Mouse (Mus musculus) C2C12 (cell line): ENCODE results near the gene Ddah2. TPM values are rescaled to one million over a fixed set of nuclear protein-coding genes. Genes with fewer than 3 reads are reported as not detected.

Experiments
- H3K27me3 ChIP-seq: one replicate; pipeline ENCODE4 v1.6.1; 2011; ENCODE audit not compliant: control insufficient read depth, insufficient read depth, insufficient read length
- H3K36me3 ChIP-seq: one replicate; pipeline ENCODE4 v1.6.1; 2011; ENCODE audit not compliant: control insufficient read depth, insufficient read depth
- H3K4me3 ChIP-seq: one replicate; pipeline ENCODE4 v1.5.1; 2011; ENCODE audit warnings: mild to moderate bottlenecking, control low read depth; ENCODE audit not compliant: poor library complexity, insufficient read depth, severe bottlenecking
- H3K79me2 ChIP-seq: one replicate; pipeline ENCODE4 v1.6.1; 2011; ENCODE audit not compliant: control insufficient read depth, insufficient read depth
- H3K79me3 ChIP-seq: one replicate; pipeline ENCODE4 v1.6.1; 2011; ENCODE audit warnings: low read depth, control low read depth
- H3ac ChIP-seq: one replicate; pipeline ENCODE3; 2011; ENCODE audit warnings: low read depth; ENCODE audit not compliant: control insufficient read depth, insufficient read length
- CEBPB ChIP-seq: IDR thresholded peaks from one replicate; pipeline ENCODE4 v1.6.1; 2011; ENCODE audit warnings: low read depth, mild to moderate bottlenecking, control low read depth, moderate library complexity
- CTCF ChIP-seq: IDR thresholded peaks from one replicate; pipeline ENCODE4 v1.5.1; 2011; ENCODE audit not compliant: control insufficient read depth, insufficient read depth, insufficient read length
- FOSL1 ChIP-seq: IDR thresholded peaks from one replicate; pipeline ENCODE4 v1.8.0; 2011; ENCODE audit warnings: mild to moderate bottlenecking, low read length; ENCODE audit not compliant: poor library complexity, insufficient read depth, severe bottlenecking
- MAX ChIP-seq: IDR thresholded peaks from one replicate; pipeline ENCODE4 v1.6.1; 2011; ENCODE audit warnings: mild to moderate bottlenecking, control low read depth
- MYOD1 ChIP-seq: IDR thresholded peaks from one replicate; pipeline ENCODE4 v1.6.1; 2011; ENCODE audit warnings: low read depth; ENCODE audit not compliant: control insufficient read depth, insufficient read length
- MYOG ChIP-seq: IDR thresholded peaks from one replicate; pipeline ENCODE4 v1.6.1; 2011; ENCODE audit not compliant: control insufficient read depth, insufficient read length; ENCODE audit errors: extremely low read depth
- USF1 ChIP-seq: IDR thresholded peaks from one replicate; pipeline ENCODE4 v1.6.1; 2011; ENCODE audit warnings: low read depth, mild to moderate bottlenecking, control low read depth, moderate library complexity
- polyA plus RNA-seq: library from polyadenylated mRNA; unstranded; fragments of >200 nt; fragmentation: generic; extraction: Trizol; gene quantifications from one replicate; pipeline ENCODE4 v1.2.1, GENCODE M21; 2012; ENCODE audit warnings: missing spikeins

Ddah2 gene
- polyA plus RNA-seq, 1 experiment: 129 TPM

DNA sequence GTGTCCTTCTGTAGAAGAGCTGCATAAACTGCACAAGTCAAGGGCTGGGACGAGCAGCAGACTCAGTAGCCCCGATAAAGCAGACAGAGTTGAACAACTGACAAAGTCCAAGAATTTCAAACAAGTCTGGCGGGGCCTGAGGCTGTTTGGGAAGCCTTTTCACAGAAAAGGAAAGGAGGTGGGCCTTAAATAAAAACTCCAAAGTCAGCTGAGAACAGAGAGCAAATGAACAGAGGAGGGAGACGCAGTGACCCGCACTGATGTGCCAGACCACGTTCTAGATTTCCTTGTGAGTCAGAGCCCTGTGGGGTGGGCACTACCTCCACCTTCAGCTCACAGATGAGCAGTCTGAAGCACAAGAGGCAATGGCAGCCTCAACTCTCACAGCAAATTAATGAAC, 23.9 kb upstream of the Ddah2 start:
- H3K36me3 ChIP-seq: no peaks in the 10 kb centered on the region
- no peaks in the 10 kb centered on the region for H3K27me3 ChIP-seq
- H3K4me3 ChIP-seq: no peak overlapping the region
- no peak overlapping the region for H3ac ChIP-seq
- H3K79me2 ChIP-seq: no peaks in the 10 kb centered on the region
- TF ChIP-seq CEBPB (no peak), USF1 (no peak), MYOD1 (no peak), MAX (no peak), MYOG (no peak), CTCF (no peak), FOSL1 (no peak)
- no peaks in the 10 kb centered on the region for H3K79me3 ChIP-seq

GRCm38 (mm10) chr17:35039121-35039873, 19.5 kb upstream of the Ddah2 start:
- Histone ChIP-seq H3K36me3 (no peaks in the 10 kb centered on the region), H3K79me3 (no peaks in the 10 kb centered on the region), H3K27me3 (no peaks in the 10 kb centered on the region), H3K4me3 (no peak overlapping the region), H3ac (peak overlapping the region; percentile 39), H3K79me2 (no peaks in the 10 kb centered on the region)
- TF ChIP-seq MYOG (no peak), MAX (peak; percentile 90), FOSL1 (no peak), CTCF (no peak), MYOD1 (peak; percentile 51), USF1 (no peak), CEBPB (no peak)

- H3K79me2 ChIP-seq: peaks cover under 1% of the 10 kb centered on the region
- no peak for TF ChIP-seq FOSL1
- H3K4me3 ChIP-seq: no peak overlapping the region
- no peaks in the 10 kb centered on the region for H3K36me3 ChIP-seq
- no peaks in the 10 kb centered on the region for H3K27me3 ChIP-seq
- no peaks in the 10 kb centered on the region for H3K79me3 ChIP-seq
- H3ac ChIP-seq: no peak overlapping the region
Measured at GRCm38 (mm10) chr17:35043794-35044193, 15.0 kb upstream of the Ddah2 start.

DNA sequence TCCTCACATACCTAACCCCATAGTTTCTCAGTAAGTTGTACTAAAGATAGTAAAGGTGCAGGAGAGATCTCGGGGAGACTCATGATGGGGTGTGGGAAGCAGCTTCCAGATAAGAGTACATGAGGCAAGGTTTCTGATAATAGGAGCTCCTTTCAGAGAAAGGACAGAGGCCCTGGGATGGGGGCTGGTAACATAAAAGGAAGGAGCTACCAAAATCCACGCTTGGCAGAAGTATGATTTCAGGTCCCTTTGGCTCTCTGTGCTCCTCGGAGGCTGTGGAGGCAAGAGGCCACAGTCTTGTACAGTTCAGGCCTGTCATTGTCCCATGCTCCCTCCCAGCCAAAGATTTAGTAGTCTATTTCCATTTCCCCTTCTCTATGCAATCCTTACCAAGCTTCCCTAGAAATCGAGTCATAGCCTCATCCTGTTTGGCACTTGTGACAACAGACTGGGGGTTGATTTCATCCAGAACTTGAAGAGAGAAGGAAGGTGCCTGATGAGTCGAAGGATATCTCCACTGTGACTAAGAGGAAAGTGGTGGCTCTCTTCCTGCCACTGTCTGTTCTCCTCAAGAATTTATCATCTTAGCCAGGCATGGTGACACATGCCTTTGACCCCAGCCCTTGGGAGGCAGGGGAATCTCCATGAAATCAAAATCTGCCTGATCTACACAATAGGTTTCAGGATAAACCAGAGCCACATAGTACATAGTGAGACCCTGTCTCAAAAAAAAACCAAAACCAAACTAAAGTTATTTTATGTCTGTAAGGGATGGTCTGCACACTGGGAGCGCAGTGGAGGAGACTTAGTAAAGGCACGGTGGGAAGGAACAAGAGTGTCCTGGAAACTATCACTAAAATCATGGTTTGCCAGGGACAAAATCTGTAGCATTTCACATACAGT, 13.7 kb upstream of the Ddah2 start:
- no peaks in the 10 kb centered on the region for H3K79me3 ChIP-seq
- H3ac ChIP-seq: no peak overlapping the region
- H3K79me2 ChIP-seq: peaks cover 14% of the 10 kb centered on the region
- H3K36me3 ChIP-seq: no peaks in the 10 kb centered on the region
- no peaks in the 10 kb centered on the region for H3K27me3 ChIP-seq
- TF ChIP-seq MYOD1: no peak
- TF ChIP-seq CEBPB: peak; percentile 2
- no peak overlapping the region for H3K4me3 ChIP-seq

DNA sequence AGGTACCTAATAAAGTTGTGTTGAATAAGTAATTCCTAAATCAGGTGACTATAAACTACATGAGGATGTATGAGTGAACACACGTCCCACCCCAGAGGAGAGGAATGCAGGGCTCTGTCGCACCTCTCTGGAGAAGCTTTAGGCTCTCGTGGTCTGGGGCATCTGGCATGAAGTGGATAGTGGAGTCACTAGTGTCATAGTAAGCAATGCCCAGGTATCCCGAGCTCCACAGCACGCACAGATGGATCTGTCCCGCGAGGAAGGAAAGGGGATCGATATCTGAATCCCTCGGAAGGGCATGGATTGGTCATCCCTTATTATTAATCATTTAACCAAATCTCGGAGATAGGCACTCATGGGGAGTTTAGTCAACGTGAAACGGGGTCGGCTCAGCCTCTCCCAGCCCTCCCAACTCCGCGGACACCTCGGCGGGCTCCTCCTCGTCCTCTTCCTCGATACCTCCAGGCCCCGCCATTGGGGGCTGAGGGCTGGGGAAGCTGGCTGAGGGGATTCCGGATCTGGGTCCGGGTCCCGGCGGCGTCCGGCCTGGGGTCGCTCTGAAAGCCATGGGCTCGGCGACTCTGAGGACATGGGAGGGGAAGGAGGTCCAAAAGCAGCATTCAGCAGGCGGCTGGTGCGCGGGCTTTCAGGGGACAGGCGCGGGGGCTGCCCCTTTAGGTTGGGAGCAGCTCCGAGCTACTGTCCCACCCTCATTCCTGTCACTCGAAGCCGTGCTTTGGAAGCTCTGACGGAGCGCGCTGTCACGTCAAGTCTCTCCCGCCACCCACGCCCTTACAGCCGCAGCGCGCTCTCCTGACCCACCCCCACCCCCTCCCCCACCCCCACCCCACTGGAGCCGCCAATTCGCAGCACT, 12.8 kb upstream of the Ddah2 start:
- Histone ChIP-seq H3K27me3 (no peaks in the 10 kb centered on the region), H3K4me3 (peak overlapping the region; percentile 34), H3K79me2 (peaks cover 23% of the 10 kb centered on the region), H3K36me3 (no peaks in the 10 kb centered on the region), H3K79me3 (peaks cover 6% of the 10 kb centered on the region), H3ac (peak overlapping the region; percentile 75)
- no peak for TF ChIP-seq FOSL1
- no peak for TF ChIP-seq USF1
- TF ChIP-seq MYOD1: no peak
- TF ChIP-seq CTCF: no peak
- peak; percentile 83 for TF ChIP-seq MAX
- TF ChIP-seq MYOG: no peak
